Mouse (Mus musculus): Measurements from ENCODE around the gene Cgnl1. TPM values are rescaled to one million over a fixed set of nuclear protein-coding genes. Genes with fewer than 3 reads are reported as not detected.
A peak's percentile ranks its signal among the peaks of the same experiment; 100 is the strongest.
"Not testable (repeated sequence)": the region's sequence is repeated elsewhere in the genome, so short reads cannot be mapped to it uniquely, and the experiment has no call there.

Gene Cgnl1
- polyA plus RNA-seq, 1 experiment from 2014 or later, result 6.3 TPM

GRCm38 (mm10) chr9:71628286-71628685 lies 143.1 kb downstream of the Cgnl1 start:
- WGBS, result 91% methylated on average over 6 of the region's 6 CpGs
- Histone ChIP-seq H3K27me3 (ENCODE audit: low read depth, poor library complexity, severe bottlenecking) (no peaks in the 10 kb centered on the region), H3K4me1 (peaks cover 12% of the 10 kb centered on the region), H3K36me3 (no peaks in the 10 kb centered on the region), H3K9me3 (replicated peaks) (no peaks in the 10 kb centered on the region), H3K4me3 (no peak overlapping the region), H3K27ac (replicated peaks) (no peak overlapping the region)
- no peak for DNase-seq (ENCODE audit: low spot score)

- DNase-seq (ENCODE audit: low spot score), result no peak
- Histone ChIP-seq H3K27me3 (ENCODE audit: low read depth, poor library complexity, severe bottlenecking) (no peaks in the 10 kb centered on the region), H3K4me3 (no peak overlapping the region), H3K4me1 (peaks cover 12% of the 10 kb centered on the region), H3K27ac (replicated peaks) (no peak overlapping the region), H3K36me3 (no peaks in the 10 kb centered on the region), H3K9me3 (replicated peaks) (no peaks in the 10 kb centered on the region)
- WGBS, result 83% methylated on average over 6 of the region's 6 CpGs
Observed at GRCm38 (mm10) chr9:71625961-71626360, 145.4 kb downstream of the Cgnl1 start.

GRCm38 (mm10) chr9:71624793-71625495 lies 146.5 kb downstream of the Cgnl1 start:
- Histone ChIP-seq H3K4me1 (peaks cover 12% of the 10 kb centered on the region), H3K27me3 (ENCODE audit: low read depth, poor library complexity, severe bottlenecking) (no peaks in the 10 kb centered on the region), H3K9me3 (replicated peaks) (no peaks in the 10 kb centered on the region), H3K4me3 (no peak overlapping the region), H3K27ac (replicated peaks) (no peak overlapping the region), H3K36me3 (no peaks in the 10 kb centered on the region)
- 53% methylated on average over 10 of the region's 10 CpGs for WGBS
- DNase-seq (ENCODE audit: low spot score), result peak; percentile 53

- H3K9me3 ChIP-seq (replicated peaks), result no peaks in the 10 kb centered on the region
- H3K4me3 ChIP-seq, result no peak overlapping the region
- WGBS, result 38% methylated on average over 4 of the region's 4 CpGs
- DNase-seq (ENCODE audit: low spot score), result no peak
- H3K36me3 ChIP-seq, result no peaks in the 10 kb centered on the region
- no peak overlapping the region for H3K27ac ChIP-seq (replicated peaks)
- peaks cover 9% of the 10 kb centered on the region for H3K4me1 ChIP-seq
- H3K27me3 ChIP-seq (ENCODE audit: low read depth, poor library complexity, severe bottlenecking), result no peaks in the 10 kb centered on the region
Observed at GRCm38 (mm10) chr9:71623871-71624569, 147.4 kb downstream of the Cgnl1 start.

GRCm38 (mm10) chr9:71622593-71622992 lies 148.8 kb downstream of the Cgnl1 start:
- no peak overlapping the region for H3K27ac ChIP-seq (replicated peaks)
- no peak overlapping the region for H3K4me3 ChIP-seq
- no peaks in the 10 kb centered on the region for H3K9me3 ChIP-seq (replicated peaks)
- H3K36me3 ChIP-seq, result no peaks in the 10 kb centered on the region
- H3K4me1 ChIP-seq, result peaks cover 6% of the 10 kb centered on the region; the same call in 1 of the 2 replicates
- H3K27me3 ChIP-seq (ENCODE audit: low read depth, poor library complexity, severe bottlenecking), result no peaks in the 10 kb centered on the region
- no peak for DNase-seq (ENCODE audit: low spot score)
- 85% methylated on average over 3 of the region's 3 CpGs for WGBS

GRCm38 (mm10) chr9:71621968-71622367 lies 149.4 kb downstream of the Cgnl1 start:
- H3K27ac ChIP-seq (replicated peaks), result no peak overlapping the region
- no peaks in the 10 kb centered on the region for H3K9me3 ChIP-seq (replicated peaks)
- H3K36me3 ChIP-seq, result no peaks in the 10 kb centered on the region
- H3K27me3 ChIP-seq (ENCODE audit: low read depth, poor library complexity, severe bottlenecking), result no peaks in the 10 kb centered on the region
- DNase-seq (ENCODE audit: low spot score), result no peak
- H3K4me3 ChIP-seq, result no peak overlapping the region
- WGBS, result 89% methylated on average over 4 of the region's 4 CpGs
- H3K4me1 ChIP-seq, result peaks cover 6% of the 10 kb centered on the region; the same call in 1 of the 2 replicates

- 81% methylated on average over 5 of the region's 5 CpGs for WGBS
- H3K36me3 ChIP-seq; H3K4me3 ChIP-seq; H3K27ac ChIP-seq (replicated peaks); H3K4me1 ChIP-seq; DNase-seq (ENCODE audit: low spot score); H3K9me3 ChIP-seq (replicated peaks); H3K27me3 ChIP-seq (ENCODE audit: low read depth, poor library complexity, severe bottlenecking): not testable (repeated sequence)
Observed at GRCm38 (mm10) chr9:71620116-71620515, 151.3 kb downstream of the Cgnl1 start.

- no peaks in the 10 kb centered on the region for H3K4me1 ChIP-seq
- H3K36me3 ChIP-seq, result no peaks in the 10 kb centered on the region
- WGBS, result 57% methylated on average over 8 of the region's 8 CpGs
- DNase-seq (ENCODE audit: low spot score), result no peak
- no peaks in the 10 kb centered on the region for H3K27me3 ChIP-seq (ENCODE audit: low read depth, poor library complexity, severe bottlenecking)
- no peaks in the 10 kb centered on the region for H3K9me3 ChIP-seq (replicated peaks)
- H3K4me3 ChIP-seq, result no peak overlapping the region
- H3K27ac ChIP-seq (replicated peaks), result no peak overlapping the region
Observed at GRCm38 (mm10) chr9:71617363-71617762, 154.0 kb downstream of the Cgnl1 start.

- H3K9me3 ChIP-seq (replicated peaks), result no peaks in the 10 kb centered on the region
- no peaks in the 10 kb centered on the region for H3K27me3 ChIP-seq (ENCODE audit: low read depth, poor library complexity, severe bottlenecking)
- H3K4me1 ChIP-seq, result no peaks in the 10 kb centered on the region
- no peak overlapping the region for H3K4me3 ChIP-seq
- no peaks in the 10 kb centered on the region for H3K36me3 ChIP-seq
- 21% methylated on average over 3 of the region's 3 CpGs for WGBS
- peak; percentile 75 for DNase-seq (ENCODE audit: low spot score)
- H3K27ac ChIP-seq (replicated peaks), result no peak overlapping the region
Observed at GRCm38 (mm10) chr9:71616185-71616584, 155.2 kb downstream of the Cgnl1 start.

GRCm38 (mm10) chr9:71614643-71615042 lies 156.8 kb downstream of the Cgnl1 start:
- peak; percentile 45 for DNase-seq (ENCODE audit: low spot score)
- Histone ChIP-seq H3K9me3 (replicated peaks) (no peaks in the 10 kb centered on the region), H3K4me3 (no peak overlapping the region), H3K27ac (replicated peaks) (no peak overlapping the region), H3K27me3 (ENCODE audit: low read depth, poor library complexity, severe bottlenecking) (no peaks in the 10 kb centered on the region), H3K4me1 (no peaks in the 10 kb centered on the region), H3K36me3 (no peaks in the 10 kb centered on the region)
- WGBS, result 21% methylated on average over 2 of the region's 2 CpGs

- Histone ChIP-seq H3K27me3 (ENCODE audit: low read depth, poor library complexity, severe bottlenecking) (no peaks in the 10 kb centered on the region), H3K4me1 (no peaks in the 10 kb centered on the region), H3K4me3 (no peak overlapping the region), H3K9me3 (replicated peaks) (no peaks in the 10 kb centered on the region), H3K36me3 (no peaks in the 10 kb centered on the region), H3K27ac (replicated peaks) (no peak overlapping the region)
- no peak for DNase-seq (ENCODE audit: low spot score)
- 83% methylated on average over 6 of the region's 6 CpGs for WGBS
Observed at GRCm38 (mm10) chr9:71612981-71613380, 158.4 kb downstream of the Cgnl1 start.

GRCm38 (mm10) chr9:71611876-71612275 lies 159.5 kb downstream of the Cgnl1 start:
- H3K4me1 ChIP-seq, result no peaks in the 10 kb centered on the region
- H3K9me3 ChIP-seq (replicated peaks), result no peaks in the 10 kb centered on the region
- H3K4me3 ChIP-seq, result no peak overlapping the region
- H3K27ac ChIP-seq (replicated peaks), result no peak overlapping the region
- 77% methylated on average over 4 of the region's 4 CpGs for WGBS
- DNase-seq (ENCODE audit: low spot score), result no peak
- H3K27me3 ChIP-seq (ENCODE audit: low read depth, poor library complexity, severe bottlenecking), result no peaks in the 10 kb centered on the region
- H3K36me3 ChIP-seq, result no peaks in the 10 kb centered on the region

- DNase-seq (ENCODE audit: low spot score), result no peak
- H3K36me3 ChIP-seq, result no peaks in the 10 kb centered on the region
- WGBS, result 87% methylated on average over 6 of the region's 6 CpGs
- H3K4me3 ChIP-seq, result no peak overlapping the region
- H3K9me3 ChIP-seq (replicated peaks), result no peaks in the 10 kb centered on the region
- H3K4me1 ChIP-seq, result peaks cover 9% of the 10 kb centered on the region
- H3K27ac ChIP-seq (replicated peaks), result no peak overlapping the region
- H3K27me3 ChIP-seq (ENCODE audit: low read depth, poor library complexity, severe bottlenecking), result no peaks in the 10 kb centered on the region
Observed at GRCm38 (mm10) chr9:71609010-71609409, 162.4 kb downstream of the Cgnl1 start.

Measured in midbrain, embryonic 10.5 days (tissue).